Mouse (Mus musculus) left cerebral cortex, adult 9 months (tissue): ENCODE measurements at regions not wholly inside any gene's neighbourhood (a gene's known extent, or its start where the extent isn't known, plus 50 kb on each side); places are given as distances from the start of the nearest gene placed in this dataset.
A peak's percentile ranks its signal among the peaks of the same experiment; 100 is the strongest.
"Not testable (repeated sequence)": the region's sequence is repeated elsewhere in the genome, so short reads cannot be mapped to it uniquely, and the experiment has no call there.

Experiments
- DNase-seq, 2 experiments: peaks; one replicate each; pipeline ENCODE4 v3.0.0; 2022; ENCODE audit warnings: low spot score in 2 of 2

GRCm38 (mm10) chr11:16638349-16638748, 113.7 kb upstream of the Egfr start:
- DNase-seq = no peak

DNA sequence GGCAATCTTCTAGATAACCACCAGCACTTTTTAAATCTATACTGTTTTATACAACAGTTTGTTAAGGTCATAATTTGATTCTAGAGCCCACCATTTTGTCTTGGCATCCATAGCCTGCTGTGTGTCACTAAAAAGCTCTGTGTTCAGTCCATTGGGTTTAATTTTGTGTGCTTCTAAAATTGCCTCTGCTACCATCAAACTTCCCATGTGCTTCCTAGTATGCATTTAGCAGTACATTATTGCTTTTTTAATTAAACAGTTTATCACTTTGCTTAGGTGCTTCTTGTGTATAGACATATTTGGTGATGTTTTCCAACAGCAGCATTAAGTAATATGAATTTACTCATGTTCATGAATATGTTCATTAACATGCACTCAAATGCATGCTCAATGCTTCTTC, 102.4 kb upstream of the Egfr start:
- no peak for DNase-seq

DNA sequence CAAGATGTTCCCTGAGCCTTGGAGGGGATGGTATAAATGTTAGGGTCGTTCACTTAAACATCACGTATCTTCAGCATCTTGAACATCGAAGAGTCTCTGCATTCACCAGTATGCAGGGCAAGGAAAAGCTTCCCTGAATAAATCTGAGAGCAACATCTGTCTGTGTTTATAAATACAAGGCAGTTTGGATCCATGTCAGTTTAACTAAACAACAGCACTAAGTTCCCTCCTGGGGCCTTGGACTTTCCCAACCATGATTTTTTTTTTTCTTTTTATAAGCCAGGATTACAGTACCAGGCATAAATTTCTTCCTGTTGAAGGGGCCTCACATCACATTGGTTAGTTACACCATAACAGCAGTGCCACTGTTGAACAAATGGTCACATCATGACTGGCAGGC, 88.2 kb upstream of the Egfr start:
- no peak for DNase-seq

DNA sequence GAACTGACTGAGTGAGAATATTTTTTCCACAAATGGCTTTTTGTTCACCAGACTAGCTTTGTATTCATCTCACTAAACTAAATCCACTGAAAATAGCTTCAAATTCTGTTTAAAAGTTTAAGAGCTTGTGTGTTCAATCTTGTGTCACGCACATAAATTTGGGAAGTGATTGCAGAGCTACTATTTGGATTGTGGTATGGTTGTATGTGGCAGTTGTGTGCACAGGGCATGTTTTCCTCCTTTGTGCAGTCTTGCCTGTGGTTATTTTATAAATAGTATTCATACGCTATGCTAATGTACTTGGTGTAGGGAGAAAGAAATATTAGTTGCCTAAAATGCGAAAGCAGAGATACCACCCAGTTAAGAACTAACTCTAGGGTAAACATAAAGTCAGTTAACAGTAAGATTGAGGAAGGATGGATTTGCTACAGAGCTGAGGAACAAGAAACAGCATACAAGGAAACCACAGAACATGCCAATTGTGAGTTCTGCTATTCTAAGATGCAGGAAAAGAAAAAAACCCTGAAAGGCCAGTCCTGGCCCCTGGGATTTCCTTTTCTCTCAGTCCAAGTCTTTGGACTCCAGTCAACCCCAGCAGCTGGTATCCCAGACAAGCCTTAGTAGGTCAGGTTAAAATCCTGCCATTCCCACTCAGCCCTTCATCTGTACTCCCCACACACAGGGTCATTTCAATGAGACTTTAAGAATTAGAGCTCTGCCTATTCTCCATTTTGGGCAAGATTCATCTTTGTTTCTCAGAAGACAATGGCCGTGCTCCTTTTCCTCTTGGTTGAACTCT, 82.4 kb upstream of the Egfr start:
- DNase-seq = peak; percentile 3 to 9

DNA sequence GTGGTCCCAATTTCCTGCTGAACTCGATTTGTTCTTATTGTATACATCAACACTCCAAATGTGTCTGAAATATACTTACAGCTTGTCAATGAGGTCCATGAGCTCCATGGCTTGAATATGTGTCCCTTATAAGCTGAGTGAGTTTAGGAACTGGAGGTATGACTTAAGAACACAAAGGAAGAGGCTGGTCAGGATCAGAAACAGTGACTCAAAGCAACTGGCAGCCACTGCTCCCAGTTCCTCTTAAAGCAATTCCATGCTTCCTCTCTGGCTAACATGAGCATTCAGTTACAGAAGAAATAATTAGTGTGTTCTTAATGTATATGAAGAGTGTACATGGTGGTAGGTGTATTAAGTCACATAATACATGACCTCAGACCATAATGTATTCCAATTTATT, 81.7 kb upstream of the Egfr start:
- DNase-seq = no peak

DNA sequence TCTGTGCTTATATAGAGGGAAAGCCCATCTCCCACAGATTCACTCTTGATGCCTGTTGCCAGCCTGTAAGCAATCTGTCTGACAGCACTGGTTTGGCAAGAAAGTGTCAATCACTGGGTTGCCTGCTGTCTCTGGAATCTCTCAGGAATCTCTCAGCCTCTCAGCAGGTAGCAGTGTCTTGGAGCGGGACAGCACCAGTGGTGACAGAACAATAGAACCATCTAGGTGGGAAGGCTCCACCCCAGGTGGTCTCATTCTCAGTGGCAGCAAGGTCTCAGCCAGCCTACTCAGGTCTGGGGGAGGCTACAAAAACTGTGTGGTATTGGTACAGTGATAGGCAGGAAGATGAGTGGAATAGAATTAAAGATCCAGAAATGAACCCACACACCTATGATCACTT, 76.1 kb upstream of the Egfr start:
- not testable (repeated sequence) for DNase-seq

GRCm38 (mm10) chr11:16683538-16683937, 68.5 kb upstream of the Egfr start:
- DNase-seq = no peak

- no peak for DNase-seq
Measured at GRCm38 (mm10) chr11:16695596-16695995, 56.4 kb upstream of the Egfr start.

DNA sequence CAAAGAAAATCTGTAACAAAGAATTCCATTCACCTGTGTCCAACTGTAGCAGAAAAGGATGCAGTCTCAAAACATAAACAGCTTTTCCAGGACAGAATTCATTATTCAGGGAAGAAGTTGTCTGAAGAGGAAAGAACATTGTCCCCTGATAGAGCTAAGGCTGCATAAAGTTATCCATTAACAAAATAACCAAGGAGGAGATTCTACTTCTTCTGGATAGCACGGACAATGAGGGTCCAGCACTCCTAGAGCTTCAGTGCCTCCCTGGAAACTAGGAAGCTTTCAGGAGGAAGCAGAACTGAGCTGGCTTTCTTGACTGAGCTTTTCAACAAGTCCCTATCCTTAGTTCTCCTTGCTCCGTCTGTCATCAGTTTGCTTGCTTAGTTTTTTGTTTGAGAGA, 55.2 kb upstream of the Egfr start:
- no peak for DNase-seq

DNA sequence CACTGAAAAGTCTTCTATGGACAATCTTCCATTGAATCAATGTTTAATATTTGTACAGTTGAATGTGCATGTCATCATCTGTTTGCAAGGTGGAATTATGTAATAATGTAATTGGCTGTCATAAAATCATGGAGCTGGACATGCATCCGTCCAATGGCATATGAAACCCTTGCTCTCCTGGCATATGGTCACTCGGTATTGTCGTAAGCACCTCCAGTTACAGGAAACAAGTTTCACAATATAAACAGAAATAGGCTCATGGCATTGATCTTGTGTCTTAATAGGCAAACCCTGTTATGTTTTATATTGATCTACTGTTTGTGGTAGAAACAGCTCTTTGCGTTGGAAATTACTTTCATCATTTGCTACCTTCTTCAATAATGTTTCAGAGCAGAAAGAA, 50.2 kb upstream of the Egfr start:
- no peak for DNase-seq
